Mouse (Mus musculus) cerebellum, adult 11 months (tissue): ENCODE measurements at regions not wholly inside any gene's neighbourhood (a gene's known extent, or its start where the extent isn't known, plus 50 kb on each side); places are given as distances from the start of the nearest gene placed in this dataset.

Experiments used
- DNase-seq: peaks from one replicate; pipeline ENCODE4 v3.0.0; 2022

- DNase-seq = peak; percentile 59
Observed at GRCm38 (mm10) chr15:59214096-59214495, 325.0 kb downstream of the Gm49356 start.

- no peak for DNase-seq
Observed at GRCm38 (mm10) chr15:59215239-59215638, 326.1 kb downstream of the Gm49356 start.

GRCm38 (mm10) chr15:59217481-59217880 is 328.4 kb downstream of the Gm49356 start:
- no peak for DNase-seq

- DNase-seq = no peak
Observed at GRCm38 (mm10) chr15:59218916-59219315, 329.8 kb downstream of the Gm49356 start.

GRCm38 (mm10) chr15:59225637-59226036 is 336.5 kb downstream of the Gm49356 start:
- no peak for DNase-seq

- no peak for DNase-seq
Observed at GRCm38 (mm10) chr15:59227293-59227692, 338.2 kb downstream of the Gm49356 start.

- no peak for DNase-seq
Observed at GRCm38 (mm10) chr15:59230536-59230935, 341.4 kb downstream of the Gm49356 start.

- DNase-seq = no peak
Observed at GRCm38 (mm10) chr15:59231703-59232102, 342.6 kb downstream of the Gm49356 start.

- no peak for DNase-seq
Observed at GRCm38 (mm10) chr15:59232290-59232689, 343.2 kb downstream of the Gm49356 start.

GRCm38 (mm10) chr15:59237446-59238161 is 348.5 kb downstream of the Gm49356 start:
- DNase-seq = no peak

- no peak for DNase-seq
Observed at GRCm38 (mm10) chr15:59241752-59242151, 352.7 kb downstream of the Gm49356 start.

GRCm38 (mm10) chr15:59245927-59246649 is 357.0 kb downstream of the Gm49356 start:
- DNase-seq = no peak

GRCm38 (mm10) chr15:59248477-59249260 is 359.6 kb downstream of the Gm49356 start:
- no peak for DNase-seq

- no peak for DNase-seq
Observed at GRCm38 (mm10) chr15:59261380-59261779, 372.3 kb downstream of the Gm49356 start.

- DNase-seq = no peak
Observed at GRCm38 (mm10) chr15:59262380-59262779, 373.3 kb downstream of the Gm49356 start.

GRCm38 (mm10) chr15:59263433-59264328 is 374.6 kb downstream of the Gm49356 start:
- DNase-seq = no peak
